Mouse (Mus musculus): ENCODE results near the gene Ror1. TPM values are rescaled to one million over a fixed set of nuclear protein-coding genes. Genes with fewer than 3 reads are reported as not detected.

The Ror1 gene
- polyA plus RNA-seq, 1 experiment from 2014 or later, result 2.6 TPM

DNA sequence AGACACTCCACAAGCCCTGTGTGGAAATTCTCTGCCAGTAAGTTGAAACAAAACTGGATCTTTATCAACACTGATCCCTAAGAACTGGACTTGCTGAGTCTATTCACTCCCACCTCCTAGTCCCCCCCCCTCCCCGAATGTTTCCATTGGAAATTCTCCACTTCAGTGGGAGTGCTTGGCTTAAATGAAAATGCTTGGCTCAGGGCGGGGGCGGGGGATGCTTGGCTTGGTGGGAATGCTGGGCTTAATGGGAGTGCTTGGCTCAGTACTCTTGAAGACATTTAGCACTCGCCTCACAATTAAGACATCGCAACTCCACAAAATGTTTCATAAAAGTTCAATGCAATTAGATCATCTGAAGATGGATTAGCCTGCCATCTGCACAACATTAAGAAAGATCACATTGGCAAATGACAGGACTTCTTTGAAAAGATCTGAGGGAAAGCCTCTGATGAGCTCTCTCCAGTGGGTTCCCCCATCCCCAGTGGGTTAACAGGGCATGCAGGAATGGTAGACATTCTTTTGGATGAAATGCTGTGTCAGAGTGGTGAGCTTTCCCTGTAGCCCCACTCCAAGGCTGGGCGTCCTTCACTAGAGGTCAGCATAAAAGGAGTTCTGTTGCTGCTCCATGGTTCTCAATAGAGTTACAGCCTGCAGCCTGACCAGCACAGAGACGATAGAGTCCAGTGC, 254.7 kb downstream of the Ror1 start:
- 74% methylated on average over 7 of the region's 7 CpGs for WGBS
- ATAC-seq (ENCODE audit: low FRiP score, low TSS enrichment) (no peak; the same call in 1 of the 2 replicates), DNase-seq (ENCODE audit: low spot score) (peak; percentile 21)
- no peak overlapping the region for H3K27ac ChIP-seq (replicated peaks)
- no peak overlapping the region for H3K4me3 ChIP-seq (ENCODE audit: low read depth, low read length)
- no peak overlapping the region for H3K4me2 ChIP-seq (replicated peaks; ENCODE audit: low read depth)
- H3K9me3 ChIP-seq (ENCODE audit: control insufficient read depth, low read length), result no peaks in the 10 kb centered on the region
- H3K9ac ChIP-seq (ENCODE audit: low read length), result no peak overlapping the region
- H3K36me3 ChIP-seq (ENCODE audit: control insufficient read depth, insufficient read depth, low read length), result no peaks in the 10 kb centered on the region
- TF ChIP-seq CTCF (IDR thresholded peaks at IDR 0.05; ENCODE audit: low read depth) (no peak), EP300 (optimal IDR thresholded peaks at IDR 0.05) (no peak)
- no peaks in the 10 kb centered on the region for H3K4me1 ChIP-seq (replicated peaks; ENCODE audit: control insufficient read depth, insufficient read depth)
- H3K27me3 ChIP-seq (ENCODE audit: control insufficient read depth, insufficient read depth, low read length), result no peaks in the 10 kb centered on the region

DNA sequence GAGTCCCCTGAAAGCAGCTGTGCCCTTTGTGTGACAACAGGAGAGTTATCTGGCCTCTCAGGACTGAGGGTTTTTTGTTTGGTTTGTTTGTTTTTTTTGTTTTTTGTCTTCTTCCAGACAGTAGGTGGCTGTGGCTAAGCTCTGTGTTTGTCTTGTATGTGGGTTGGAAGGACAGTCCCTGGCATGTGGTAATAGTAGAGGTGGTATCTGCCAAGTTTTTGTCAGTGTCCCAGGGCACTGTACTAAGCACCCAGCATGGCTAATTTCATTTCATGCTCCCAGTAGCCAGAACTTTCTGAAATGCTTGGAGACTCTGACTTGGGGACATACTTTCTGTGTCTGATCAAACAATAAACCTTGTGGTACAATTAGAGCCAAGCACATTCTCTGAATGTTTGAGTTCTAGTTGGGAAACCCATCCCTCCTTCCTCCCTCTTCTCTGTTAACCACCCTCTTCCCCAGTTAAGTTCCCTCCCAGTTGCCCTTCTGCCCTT, 256.3 kb downstream of the Ror1 start:
- Histone ChIP-seq H3K4me1 (replicated peaks; ENCODE audit: control insufficient read depth, insufficient read depth) (no peaks in the 10 kb centered on the region), H3K27ac (replicated peaks) (no peak overlapping the region), H3K9me3 (ENCODE audit: control insufficient read depth, low read length) (no peaks in the 10 kb centered on the region), H3K27me3 (ENCODE audit: control insufficient read depth, insufficient read depth, low read length) (no peaks in the 10 kb centered on the region), H3K4me3 (ENCODE audit: low read depth, low read length) (no peak overlapping the region), H3K36me3 (ENCODE audit: control insufficient read depth, insufficient read depth, low read length) (no peaks in the 10 kb centered on the region), H3K4me2 (replicated peaks; ENCODE audit: low read depth) (no peak overlapping the region), H3K9ac (ENCODE audit: low read length) (no peak overlapping the region)
- TF ChIP-seq CTCF (IDR thresholded peaks at IDR 0.05; ENCODE audit: low read depth), result no peak
- TF ChIP-seq EP300 (optimal IDR thresholded peaks at IDR 0.05), result no peak
- DNase-seq (ENCODE audit: low spot score), result no peak
- no peak for ATAC-seq (ENCODE audit: low FRiP score, low TSS enrichment)

DNA sequence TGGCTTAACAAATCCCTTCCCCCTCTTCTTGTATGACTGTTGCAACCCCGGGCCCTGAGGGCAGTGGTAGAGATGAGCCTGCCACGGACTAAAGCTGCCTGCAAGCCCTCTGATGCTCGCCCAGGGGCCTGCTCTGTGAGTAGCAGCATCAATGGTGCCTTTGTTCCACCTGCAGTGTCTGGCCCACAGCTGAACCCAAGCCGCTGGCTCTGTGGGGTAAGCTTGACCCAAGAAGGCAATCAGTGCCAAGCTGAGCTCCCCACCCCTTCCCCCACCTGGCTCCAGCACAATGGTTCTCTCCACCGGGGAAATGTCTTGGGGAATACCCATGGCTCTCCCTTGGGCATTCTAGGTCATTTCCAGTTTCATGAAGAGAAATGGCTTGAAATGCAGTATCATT, 260.0 kb downstream of the Ror1 start:
- Histone ChIP-seq H3K36me3 (ENCODE audit: control insufficient read depth, insufficient read depth, low read length) (no peaks in the 10 kb centered on the region), H3K4me3 (ENCODE audit: low read depth, low read length) (no peak overlapping the region), H3K4me2 (replicated peaks; ENCODE audit: low read depth) (no peak overlapping the region), H3K27ac (replicated peaks) (no peak overlapping the region), H3K9me3 (ENCODE audit: control insufficient read depth, low read length) (no peaks in the 10 kb centered on the region), H3K9ac (ENCODE audit: low read length) (no peak overlapping the region), H3K27me3 (ENCODE audit: control insufficient read depth, insufficient read depth, low read length) (no peaks in the 10 kb centered on the region), H3K4me1 (replicated peaks; ENCODE audit: control insufficient read depth, insufficient read depth) (no peaks in the 10 kb centered on the region)
- ATAC-seq (ENCODE audit: low FRiP score, low TSS enrichment) (no peak), DNase-seq (ENCODE audit: low spot score) (no peak)
- 69% methylated on average over 5 of the region's 5 CpGs for WGBS
- TF ChIP-seq CTCF (IDR thresholded peaks at IDR 0.05; ENCODE audit: low read depth), result no peak
- no peak for TF ChIP-seq EP300 (optimal IDR thresholded peaks at IDR 0.05)

DNA sequence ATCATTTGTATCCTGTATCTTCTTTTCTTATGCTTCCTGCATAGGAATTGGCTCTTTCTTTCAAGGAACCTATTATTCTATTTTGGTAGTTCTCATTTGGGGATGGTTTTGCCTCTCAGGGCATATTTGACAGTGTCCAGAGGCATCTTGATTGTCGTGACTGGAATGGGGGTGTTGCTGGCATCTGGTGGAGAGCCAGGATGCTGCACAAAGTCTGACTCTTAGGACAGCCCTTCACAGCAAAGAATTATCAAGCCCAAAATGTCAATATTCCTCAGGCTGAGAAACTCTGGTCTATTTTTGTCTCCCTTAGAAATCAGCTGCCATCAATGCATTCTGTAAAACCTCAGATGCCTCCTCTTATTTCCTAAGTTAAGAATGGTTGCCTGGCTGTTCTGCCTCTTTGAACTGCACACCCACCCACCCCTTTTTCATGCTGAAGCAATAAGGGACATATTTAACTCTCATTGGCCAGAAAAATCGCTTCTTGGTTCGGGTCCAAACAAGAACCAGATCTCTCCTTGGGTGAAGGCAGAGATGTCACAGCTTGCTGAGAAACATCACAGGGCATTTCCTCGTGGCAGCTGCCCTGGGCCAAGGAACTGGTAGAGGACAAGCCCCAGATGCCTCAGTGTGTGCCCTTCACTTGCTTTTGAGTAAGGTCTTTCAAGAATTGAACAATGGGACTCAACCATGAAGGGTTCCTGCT, 262.4 kb downstream of the Ror1 start:
- TF ChIP-seq CTCF (IDR thresholded peaks at IDR 0.05; ENCODE audit: low read depth) (peak; percentile 26; the same call in 1 of the 2 replicates), EP300 (optimal IDR thresholded peaks at IDR 0.05) (no peak)
- Histone ChIP-seq H3K27me3 (ENCODE audit: control insufficient read depth, insufficient read depth, low read length) (no peaks in the 10 kb centered on the region), H3K4me3 (ENCODE audit: low read depth, low read length) (no peak overlapping the region), H3K9ac (ENCODE audit: low read length) (no peak overlapping the region), H3K27ac (replicated peaks) (no peak overlapping the region), H3K9me3 (ENCODE audit: control insufficient read depth, low read length) (no peaks in the 10 kb centered on the region), H3K4me2 (replicated peaks; ENCODE audit: low read depth) (no peak overlapping the region), H3K36me3 (ENCODE audit: control insufficient read depth, insufficient read depth, low read length) (no peaks in the 10 kb centered on the region), H3K4me1 (replicated peaks; ENCODE audit: control insufficient read depth, insufficient read depth) (no peaks in the 10 kb centered on the region)
- ATAC-seq (ENCODE audit: low FRiP score, low TSS enrichment), result no peak
- 62% methylated on average over 4 of the region's 4 CpGs for WGBS
- no peak for DNase-seq (ENCODE audit: low spot score)

DNA sequence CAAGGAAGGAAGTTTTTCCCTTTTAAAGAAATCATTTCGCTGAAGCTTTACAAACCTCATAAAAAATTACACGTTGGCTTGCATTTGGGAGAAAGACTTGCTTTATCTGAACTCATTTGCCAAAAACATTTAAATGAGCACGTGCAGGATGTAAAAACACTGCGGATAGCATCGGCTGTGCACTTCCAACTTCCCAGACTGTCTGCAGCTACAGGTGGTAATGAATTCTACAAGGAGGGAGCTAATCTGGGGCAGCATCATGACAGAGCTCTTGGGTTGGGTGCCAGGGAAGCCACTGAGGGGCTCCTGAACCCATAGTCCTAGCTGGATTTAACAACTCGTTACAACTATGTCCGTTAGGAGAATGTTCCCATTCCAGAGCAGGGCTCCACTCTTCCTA, 268.1 kb downstream of the Ror1 start:
- TF ChIP-seq CTCF (IDR thresholded peaks at IDR 0.05; ENCODE audit: low read depth) (no peak), EP300 (optimal IDR thresholded peaks at IDR 0.05) (no peak)
- Histone ChIP-seq H3K9me3 (ENCODE audit: control insufficient read depth, low read length) (no peaks in the 10 kb centered on the region), H3K9ac (ENCODE audit: low read length) (no peak overlapping the region), H3K4me2 (replicated peaks; ENCODE audit: low read depth) (no peak overlapping the region), H3K27me3 (ENCODE audit: control insufficient read depth, insufficient read depth, low read length) (no peaks in the 10 kb centered on the region), H3K27ac (replicated peaks) (no peak overlapping the region), H3K36me3 (ENCODE audit: control insufficient read depth, insufficient read depth, low read length) (no peaks in the 10 kb centered on the region), H3K4me3 (ENCODE audit: low read depth, low read length) (no peak overlapping the region), H3K4me1 (replicated peaks; ENCODE audit: control insufficient read depth, insufficient read depth) (no peaks in the 10 kb centered on the region)
- no peak for DNase-seq (ENCODE audit: low spot score)
- WGBS, result 80% methylated on average over 7 of the region's 7 CpGs
- ATAC-seq (ENCODE audit: low FRiP score, low TSS enrichment), result no peak

DNA sequence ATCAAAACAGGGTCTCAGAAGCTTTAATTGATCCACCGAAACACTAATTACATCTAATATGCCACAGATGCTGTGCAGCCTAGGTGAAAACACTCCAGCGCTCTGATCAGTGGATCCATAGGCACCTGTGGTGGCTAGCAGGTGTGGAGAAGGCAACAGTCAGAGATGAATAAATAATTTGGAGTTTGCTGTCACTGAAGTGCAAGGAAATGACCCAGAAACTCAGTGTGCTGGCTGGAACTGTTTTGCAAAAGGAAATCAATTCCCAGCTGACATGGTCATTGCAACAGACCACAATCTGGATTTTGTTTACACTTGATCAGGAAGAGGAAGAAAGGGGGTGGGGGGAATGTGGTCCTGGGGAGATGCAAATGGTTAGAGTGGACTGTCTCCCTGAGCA, 273.1 kb downstream of the Ror1 start:
- TF ChIP-seq CTCF (IDR thresholded peaks at IDR 0.05; ENCODE audit: low read depth) (no peak), EP300 (optimal IDR thresholded peaks at IDR 0.05) (no peak)
- DNase-seq (ENCODE audit: low spot score) (no peak), ATAC-seq (ENCODE audit: low FRiP score, low TSS enrichment) (no peak)
- no peaks in the 10 kb centered on the region for H3K36me3 ChIP-seq (ENCODE audit: control insufficient read depth, insufficient read depth, low read length)
- no peak overlapping the region for H3K4me2 ChIP-seq (replicated peaks; ENCODE audit: low read depth)
- no peaks in the 10 kb centered on the region for H3K27me3 ChIP-seq (ENCODE audit: control insufficient read depth, insufficient read depth, low read length)
- H3K27ac ChIP-seq (replicated peaks), result no peak overlapping the region
- no peak overlapping the region for H3K4me3 ChIP-seq (ENCODE audit: low read depth, low read length)
- H3K4me1 ChIP-seq (replicated peaks; ENCODE audit: control insufficient read depth, insufficient read depth), result no peaks in the 10 kb centered on the region
- H3K9ac ChIP-seq (ENCODE audit: low read length), result no peak overlapping the region
- no peaks in the 10 kb centered on the region for H3K9me3 ChIP-seq (ENCODE audit: control insufficient read depth, low read length)
- 86% methylated on average over 2 of the region's 2 CpGs for WGBS

All from stomach, postnatal 0 days (tissue).